Mouse (Mus musculus) limb, embryonic 12.5 days (tissue): ENCODE measurements around the gene Cep95. TPM values are rescaled to one million over a fixed set of nuclear protein-coding genes. Genes with fewer than 3 reads are reported as not detected.
"Not testable (repeated sequence)": the region's sequence is repeated elsewhere in the genome, so short reads cannot be mapped to it uniquely, and the experiment has no call there.

Experiments used
- ATAC-seq: fragments of 200-750 bp; cut with Nextera tagmentation; 2 replicates; pipeline ENCODE4 v1.8.0; 2017; ENCODE audit warnings: low read depth, moderate TSS enrichment; ENCODE audit not compliant: insufficient number of reproducible peaks, insufficient read depth, low FRiP score, low TSS enrichment
- H3K27ac ChIP-seq: fragments of 300-500 bp; sonication (generic); 2 replicates; pipeline ENCODE4 v1.5.1; 2016; ENCODE audit warnings: mild to moderate bottlenecking, moderate library complexity
- H3K27me3 ChIP-seq: fragments of 300-500 bp; sonication (generic); 2 replicates; pipeline ENCODE4 v1.6.1; 2016; ENCODE audit warnings: mild to moderate bottlenecking, moderate library complexity
- H3K36me3 ChIP-seq: fragments of 300-500 bp; sonication (generic); 2 replicates; pipeline ENCODE4 v1.6.1; 2016; ENCODE audit warnings: mild to moderate bottlenecking, moderate library complexity
- H3K4me1 ChIP-seq: fragments of 300-500 bp; sonication (generic); replicated peaks from 2 replicates; pipeline ENCODE4 v1.6.1; 2016
- H3K4me2 ChIP-seq: fragments of 300-500 bp; sonication (generic); 2 replicates; pipeline ENCODE4 v1.6.1; 2016; ENCODE audit warnings: mild to moderate bottlenecking, moderate library complexity
- H3K4me3 ChIP-seq: fragments of 300-500 bp; sonication (generic); replicated peaks from 2 replicates; pipeline ENCODE4 v1.5.1; 2016; ENCODE audit warnings: mild to moderate bottlenecking
- H3K9ac ChIP-seq: fragments of 300-500 bp; sonication (generic); replicated peaks from 2 replicates; pipeline ENCODE4 v1.6.1; 2016; ENCODE audit warnings: mild to moderate bottlenecking, moderate library complexity
- H3K9me3 ChIP-seq: fragments of 300-500 bp; sonication (generic); 2 replicates; pipeline ENCODE4 v1.6.1; 2016; ENCODE audit warnings: mild to moderate bottlenecking, moderate library complexity
- WGBS: fragments of 180-500 bp; shearing (Covaris S2); methylation state at CpG from one replicate; pipeline ENCODE4 v1.1.7; 2016; 5-methylcytosine and 5-hydroxymethylcytosine counted together
- polyA plus RNA-seq: library from polyadenylated mRNA; unstranded; fragments of >200 nt; fragmentation: Nextera tagmentation; extraction: Ambion mirVana; gene quantifications from 2 replicates; pipeline ENCODE4 v1.2.1, GENCODE M21; 2016

Gene Cep95
- polyA plus RNA-seq, 1 experiment from 2014 or later, result 30.4 TPM

GRCm38 (mm10) chr11:106777395-106777794 is 11.7 kb upstream of the Cep95 start:
- no peak overlapping the region for H3K27ac ChIP-seq
- peaks cover 7% of the 10 kb centered on the region; the same call in 1 of the 2 replicates for H3K4me1 ChIP-seq
- peaks cover 68% of the 10 kb centered on the region for H3K36me3 ChIP-seq
- H3K4me2 ChIP-seq, result no peak overlapping the region
- H3K4me3 ChIP-seq, result no peak overlapping the region
- H3K27me3 ChIP-seq, result no peaks in the 10 kb centered on the region
- ATAC-seq, result no peak
- no peak overlapping the region for H3K9ac ChIP-seq
- WGBS, result 82% methylated on average over 3 of the region's 3 CpGs
- H3K9me3 ChIP-seq, result no peaks in the 10 kb centered on the region

DNA sequence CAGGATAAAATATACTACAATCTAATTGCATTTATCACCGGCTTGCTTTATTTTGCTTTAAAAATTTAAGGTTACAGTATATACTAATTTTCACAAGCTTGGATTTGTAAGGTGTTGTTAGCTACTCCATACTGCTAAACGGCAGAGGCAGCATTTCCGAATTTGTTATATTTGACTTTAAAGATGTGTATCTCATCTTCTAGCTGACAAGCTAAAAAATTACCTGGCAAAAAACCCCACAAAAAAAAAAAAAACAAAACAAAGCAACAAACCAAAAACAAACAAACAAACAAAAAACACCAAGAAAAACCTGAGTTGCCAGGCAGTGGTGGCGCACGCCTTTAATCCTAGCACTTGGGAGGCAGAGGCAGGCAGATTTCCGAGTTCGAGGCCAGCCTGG is 10.9 kb upstream of the Cep95 start:
- peaks cover 7% of the 10 kb centered on the region; the same call in 1 of the 2 replicates for H3K4me1 ChIP-seq
- peaks cover 68% of the 10 kb centered on the region for H3K36me3 ChIP-seq
- H3K27me3 ChIP-seq, result no peaks in the 10 kb centered on the region
- no peak overlapping the region for H3K27ac ChIP-seq
- no peaks in the 10 kb centered on the region for H3K9me3 ChIP-seq
- 94% methylated on average over 7 of the region's 7 CpGs for WGBS
- no peak for ATAC-seq
- H3K4me2 ChIP-seq, result peak overlapping the region; percentile 69
- no peak overlapping the region for H3K4me3 ChIP-seq
- H3K9ac ChIP-seq, result no peak overlapping the region

GRCm38 (mm10) chr11:106778589-106779387 is 10.3 kb upstream of the Cep95 start:
- Histone ChIP-seq H3K4me3 (peak overlapping the region; percentile 78), H3K9me3 (no peaks in the 10 kb centered on the region), H3K4me2 (peak overlapping the region; percentile 69), H3K36me3 (peaks cover 68% of the 10 kb centered on the region), H3K9ac (peak overlapping the region; percentile 91), H3K27ac (peak overlapping the region; percentile 98), H3K27me3 (no peaks in the 10 kb centered on the region), H3K4me1 (peaks cover 7% of the 10 kb centered on the region; the same call in 1 of the 2 replicates)
- 2% methylated on average over 39 of the region's 39 CpGs for WGBS
- peak; percentile 80 for ATAC-seq

DNA sequence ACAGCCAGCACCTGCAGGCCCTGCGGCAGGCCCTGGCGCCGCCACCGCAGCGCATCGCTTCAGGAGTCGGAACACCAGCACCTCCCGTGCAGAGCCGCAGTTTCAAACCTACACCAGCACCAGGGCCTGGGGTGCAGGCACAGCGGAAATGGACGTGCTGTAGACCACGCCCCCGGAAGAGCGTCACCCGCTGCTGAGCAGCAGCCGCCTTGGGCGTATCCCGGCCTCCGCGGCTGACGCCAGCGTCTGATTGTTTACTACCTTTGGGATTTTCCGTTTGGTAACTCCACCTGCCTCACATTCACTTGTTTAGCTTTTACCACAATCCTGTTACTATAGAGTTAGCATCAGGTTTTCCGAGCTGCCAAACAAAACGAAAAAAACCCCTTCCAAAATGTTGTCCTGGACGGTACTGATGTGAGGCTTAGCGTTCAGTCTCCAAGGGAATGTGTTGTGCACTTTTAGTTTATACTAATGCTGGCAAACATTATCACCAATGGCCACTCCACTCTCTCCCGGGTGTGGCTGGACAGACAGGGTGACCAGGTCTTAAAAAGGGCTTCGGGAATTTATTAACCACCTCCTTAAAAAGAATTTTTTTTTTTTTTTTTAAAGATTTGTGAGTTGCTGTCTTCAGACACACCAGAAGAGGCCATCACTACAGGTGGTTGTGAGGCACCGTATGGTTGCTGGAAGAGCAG is 9.5 kb upstream of the Cep95 start, which contains the start of gene Polg2:
Polg2 (minus strand) TSS at position 150 of the 701 bp plus-strand sequence.
- Histone ChIP-seq H3K4me1 (peaks cover 7% of the 10 kb centered on the region; the same call in 1 of the 2 replicates), H3K27ac (peak within 1 kb of the TSS; percentile 98), H3K36me3 (peaks cover 68% of the 10 kb centered on the region), H3K4me2 (peak within 1 kb of the TSS; percentile 69), H3K27me3 (no peaks in the 10 kb centered on the region), H3K4me3 (peak within 1 kb of the TSS; percentile 78), H3K9me3 (no peaks in the 10 kb centered on the region), H3K9ac (peak within 1 kb of the TSS; percentile 91)
- WGBS, result 2% methylated on average over 30 of the region's 30 CpGs
- peak; percentile 99 for ATAC-seq

- no peaks in the 10 kb centered on the region for H3K27me3 ChIP-seq
- peak overlapping the region; percentile 69 for H3K4me2 ChIP-seq
- peaks cover 68% of the 10 kb centered on the region for H3K36me3 ChIP-seq
- H3K9ac ChIP-seq, result no peak overlapping the region
- WGBS, result 68% methylated on average over 4 of the region's 4 CpGs
- ATAC-seq, result no peak
- peaks cover 8% of the 10 kb centered on the region; the same call in 1 of the 2 replicates for H3K4me1 ChIP-seq
- no peak overlapping the region; the same call in 1 of the 2 replicates for H3K4me3 ChIP-seq
- peak overlapping the region; percentile 98 for H3K27ac ChIP-seq
- no peaks in the 10 kb centered on the region for H3K9me3 ChIP-seq
Measured at GRCm38 (mm10) chr11:106780089-106780425, 9.0 kb upstream of the Cep95 start.

GRCm38 (mm10) chr11:106780590-106781220 is 8.3 kb upstream of the Cep95 start:
- H3K4me2 ChIP-seq, result no peak overlapping the region
- peaks cover 68% of the 10 kb centered on the region for H3K36me3 ChIP-seq
- H3K9ac ChIP-seq, result no peak overlapping the region
- H3K9me3 ChIP-seq, result no peaks in the 10 kb centered on the region
- H3K27ac ChIP-seq, result no peak overlapping the region
- no peak overlapping the region for H3K4me3 ChIP-seq
- H3K27me3 ChIP-seq, result no peaks in the 10 kb centered on the region
- ATAC-seq, result no peak
- WGBS, result 77% methylated on average over 6 of the region's 6 CpGs
- H3K4me1 ChIP-seq, result peaks cover 13% of the 10 kb centered on the region

DNA sequence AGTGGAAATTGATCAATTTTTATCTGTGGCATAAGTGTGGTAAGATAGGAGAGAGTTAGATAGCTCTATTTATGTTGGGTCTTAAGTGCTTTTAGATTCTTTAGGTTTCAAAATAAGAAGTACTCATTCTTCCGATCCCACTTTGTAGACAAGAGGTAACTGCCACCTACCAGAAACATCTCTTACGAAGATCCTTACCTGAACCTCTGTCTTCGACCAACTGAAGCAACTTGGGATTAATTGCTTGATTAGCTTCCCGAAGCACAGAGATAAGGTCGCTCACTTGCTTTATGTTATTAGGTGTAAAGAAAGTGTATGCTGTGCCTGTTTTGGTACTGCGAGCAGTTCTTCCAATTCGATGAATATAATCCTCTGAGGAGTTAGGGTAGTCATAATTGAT is 6.8 kb upstream of the Cep95 start:
- H3K27me3 ChIP-seq, H3K9me3 ChIP-seq, H3K27ac ChIP-seq, H3K9ac ChIP-seq, H3K4me3 ChIP-seq, ATAC-seq, H3K4me2 ChIP-seq: not testable (repeated sequence)
- WGBS, result 90% methylated on average over 7 of the region's 7 CpGs
- Histone ChIP-seq H3K36me3 (peaks cover 64% of the 10 kb centered on the region), H3K4me1 (peaks cover 20% of the 10 kb centered on the region)

DNA sequence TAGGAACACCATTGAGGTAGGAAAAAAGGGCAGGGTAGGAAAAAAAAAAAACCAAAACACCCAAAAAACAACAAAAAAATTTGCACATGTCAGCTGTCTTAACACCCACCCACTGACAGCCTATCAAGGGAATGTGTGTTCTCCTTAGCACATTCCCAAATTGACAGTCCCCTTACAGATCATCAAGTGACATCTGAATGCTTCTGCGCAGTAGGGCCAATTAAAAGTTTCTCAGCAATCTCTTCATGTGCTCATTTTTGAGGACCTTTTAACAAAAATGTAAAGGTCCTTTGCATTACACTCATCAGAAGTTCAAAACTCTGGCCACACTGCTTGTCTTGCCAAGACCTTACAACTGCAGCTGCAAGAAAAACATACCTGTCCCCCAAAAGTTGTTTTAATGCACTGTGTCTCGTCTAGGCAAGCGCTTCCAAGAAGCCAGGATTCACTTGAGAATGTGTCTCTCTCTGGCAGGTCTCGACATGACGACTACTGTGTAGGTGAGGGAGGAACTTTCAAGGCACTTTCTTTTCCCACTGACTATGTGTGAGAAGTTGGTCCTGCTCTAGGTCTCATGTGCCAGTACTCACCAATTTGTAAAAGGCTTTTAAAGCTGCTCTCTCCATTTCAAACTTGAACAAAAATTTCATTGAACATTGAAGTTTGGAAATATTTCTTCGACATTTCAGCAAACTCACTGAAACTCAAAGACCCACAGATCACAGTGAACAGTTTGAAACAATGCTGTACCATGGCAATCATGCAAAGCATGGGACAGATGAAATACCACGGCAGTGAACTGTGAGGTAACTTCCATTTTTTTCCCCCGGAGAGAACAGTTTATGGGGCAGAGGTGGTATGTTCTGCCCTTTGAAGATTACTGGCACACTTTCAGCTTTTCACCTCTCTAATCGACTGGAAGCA is 5.9 kb upstream of the Cep95 start:
- 80% methylated on average over 9 of the region's 9 CpGs for WGBS
- Histone ChIP-seq H3K4me1 (peaks cover 20% of the 10 kb centered on the region), H3K9me3 (no peaks in the 10 kb centered on the region), H3K4me2 (no peak overlapping the region), H3K36me3 (peaks cover 64% of the 10 kb centered on the region), H3K4me3 (no peak overlapping the region), H3K9ac (no peak overlapping the region), H3K27ac (no peak overlapping the region), H3K27me3 (no peaks in the 10 kb centered on the region)
- no peak for ATAC-seq

DNA sequence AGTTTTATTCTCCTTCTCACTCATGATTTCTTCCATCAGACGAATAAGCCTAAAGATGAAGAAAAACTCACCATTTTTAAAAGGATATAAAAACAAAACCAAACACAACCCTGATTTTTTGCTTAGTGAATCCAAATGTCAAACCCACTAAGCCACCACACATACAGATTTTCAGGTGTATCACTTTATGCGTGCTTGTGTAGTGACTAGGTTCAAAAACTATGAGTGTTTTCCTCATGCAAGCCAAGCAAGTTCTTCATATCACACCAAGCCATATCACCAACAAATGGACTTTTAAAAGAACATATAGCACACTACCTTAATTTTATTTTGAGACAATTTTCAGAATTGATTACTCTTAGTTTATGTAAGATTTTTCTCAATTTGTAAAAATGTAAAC is 4.6 kb upstream of the Cep95 start:
- H3K36me3 ChIP-seq, result peaks cover 64% of the 10 kb centered on the region
- H3K9me3 ChIP-seq, result no peaks in the 10 kb centered on the region

GRCm38 (mm10) chr11:106785043-106785442 is 4.0 kb upstream of the Cep95 start:
- Histone ChIP-seq H3K27ac (no peak overlapping the region), H3K9ac (no peak overlapping the region), H3K27me3 (no peaks in the 10 kb centered on the region), H3K9me3 (no peaks in the 10 kb centered on the region), H3K36me3 (peaks cover 61% of the 10 kb centered on the region), H3K4me3 (no peak overlapping the region), H3K4me1 (peaks cover 15% of the 10 kb centered on the region), H3K4me2 (peak overlapping the region; percentile 85; the same call in 1 of the 2 replicates)
- 96% methylated on average over 1 of the region's 1 CpGs for WGBS
- ATAC-seq, result no peak

More for the DNA sequence above, 4.6 kb upstream of the Cep95 start:
- 91% methylated on average over 2 of the region's 2 CpGs for WGBS
- Histone ChIP-seq H3K9ac (no peak overlapping the region), H3K4me1 (peaks cover 20% of the 10 kb centered on the region), H3K27me3 (no peaks in the 10 kb centered on the region), H3K4me2 (no peak overlapping the region), H3K4me3 (no peak overlapping the region), H3K27ac (no peak overlapping the region)
- no peak for ATAC-seq
